Mouse (Mus musculus) neural tube, embryonic 13.5 days (tissue): ENCODE results near the gene 2810004N23Rik. TPM values are rescaled to one million over a fixed set of nuclear protein-coding genes. Genes with fewer than 3 reads are reported as not detected.

ENCODE experiments used
- ATAC-seq: fragments of 200-750 bp; cut with Nextera tagmentation; 2 replicates; pipeline ENCODE4 v1.8.0; 2017; ENCODE audit warnings: low read depth, mild to moderate bottlenecking, moderate TSS enrichment, moderate library complexity
- H3K27ac ChIP-seq: fragments of 300-500 bp; sonication (generic); replicated peaks from 2 replicates; pipeline ENCODE4 v1.5.1; 2015; ENCODE audit warnings: moderate library complexity, mild to moderate bottlenecking, inconsistent platforms
- H3K27me3 ChIP-seq: fragments of 300-500 bp; sonication (generic); 2 replicates; pipeline ENCODE4 v1.6.1; 2015; ENCODE audit warnings: mild to moderate bottlenecking, inconsistent platforms
- H3K36me3 ChIP-seq: fragments of 300-500 bp; sonication (generic); 2 replicates; pipeline ENCODE4 v1.6.1; 2015; ENCODE audit warnings: mild to moderate bottlenecking, inconsistent platforms
- H3K4me1 ChIP-seq: fragments of 300-500 bp; sonication (generic); replicated peaks from 2 replicates; pipeline ENCODE4 v1.6.1; 2015; ENCODE audit warnings: inconsistent platforms
- H3K4me2 ChIP-seq: fragments of 300-500 bp; sonication (generic); 2 replicates; pipeline ENCODE4 v1.6.1; 2015; ENCODE audit warnings: inconsistent platforms, mild to moderate bottlenecking, moderate library complexity
- H3K4me3 ChIP-seq: fragments of 300-500 bp; sonication (generic); 2 replicates; pipeline ENCODE4 v1.5.1; 2015; ENCODE audit warnings: mild to moderate bottlenecking, inconsistent platforms
- H3K9ac ChIP-seq: fragments of 300-500 bp; sonication (generic); 2 replicates; pipeline ENCODE4 v1.6.1; 2015; ENCODE audit warnings: moderate library complexity, mild to moderate bottlenecking, inconsistent platforms
- H3K9me3 ChIP-seq: fragments of 300-500 bp; sonication (generic); 2 replicates; pipeline ENCODE4 v1.6.1; 2016; ENCODE audit warnings: inconsistent platforms
- WGBS: fragments of 180-500 bp; shearing (Covaris S2); methylation state at CpG from one replicate; pipeline ENCODE4 v1.1.7; 2015; 5-methylcytosine and 5-hydroxymethylcytosine counted together
- polyA plus RNA-seq: library from polyadenylated mRNA; unstranded; fragments of >200 nt; fragmentation: Nextera tagmentation; extraction: Ambion mirVana; gene quantifications from 2 replicates; pipeline ENCODE4 v1.2.1, GENCODE M21; 2015

2810004N23Rik gene
- polyA plus RNA-seq, 1 experiment from 2014 or later = 27.2 TPM

DNA sequence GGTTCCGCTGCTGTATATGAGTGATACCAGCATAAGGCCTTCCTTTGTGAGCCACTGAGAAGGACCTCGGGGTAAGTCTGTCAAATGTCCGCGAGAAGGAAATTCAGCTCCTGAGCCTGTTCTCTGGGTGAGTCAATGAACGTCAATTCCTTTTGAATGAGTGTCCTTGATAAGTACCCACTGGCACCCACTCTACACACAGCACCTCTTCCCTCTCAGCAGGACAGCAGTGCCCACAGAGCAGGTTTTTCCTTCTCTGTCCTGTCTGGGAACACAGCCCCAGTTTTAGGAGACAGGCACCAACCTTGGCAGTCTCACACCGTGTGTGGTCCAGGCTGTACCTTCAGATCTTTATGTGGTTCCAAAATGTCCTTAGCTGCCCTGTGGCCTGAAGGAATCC lies 31.0 kb downstream of the 2810004N23Rik start:
- no peak for ATAC-seq
- no peak overlapping the region for H3K4me2 ChIP-seq

DNA sequence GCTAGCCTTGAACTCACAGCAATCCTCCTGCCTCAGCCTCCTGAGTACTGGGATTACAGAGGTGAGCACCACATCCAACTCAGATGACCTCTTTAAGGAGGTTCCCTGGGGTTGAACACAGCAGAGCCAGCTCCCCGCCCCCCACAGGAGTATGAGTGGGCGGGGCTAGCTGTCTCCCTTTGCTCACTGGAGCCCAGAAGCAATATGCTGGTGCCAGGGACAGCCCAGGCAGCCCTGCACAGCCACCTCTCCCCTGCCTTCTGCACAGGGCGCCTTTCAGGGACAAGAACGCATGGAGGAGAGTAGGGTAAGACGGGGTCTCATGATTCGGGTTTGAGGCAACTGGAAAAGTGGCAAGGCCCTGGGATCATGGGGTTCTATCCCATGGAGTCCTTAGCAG lies 31.4 kb downstream of the 2810004N23Rik start:
- Histone ChIP-seq H3K36me3 (peaks cover 40% of the 10 kb centered on the region), H3K4me3 (no peak overlapping the region), H3K9me3 (no peaks in the 10 kb centered on the region), H3K27ac (no peak overlapping the region), H3K4me1 (peaks cover 4% of the 10 kb centered on the region; the same call in 1 of the 2 replicates), H3K27me3 (no peaks in the 10 kb centered on the region; the same call in 1 of the 2 replicates), H3K9ac (no peak overlapping the region), H3K4me2 (no peak overlapping the region)
- no peak for ATAC-seq
- WGBS = 78% methylated on average over 6 of the region's 6 CpGs

More for the DNA sequence above, 31.0 kb downstream of the 2810004N23Rik start:
- WGBS = 89% methylated on average over 6 of the region's 6 CpGs
- Histone ChIP-seq H3K36me3 (peaks cover 40% of the 10 kb centered on the region), H3K4me1 (peaks cover 4% of the 10 kb centered on the region; the same call in 1 of the 2 replicates), H3K9ac (no peak overlapping the region), H3K4me3 (no peak overlapping the region), H3K27ac (no peak overlapping the region), H3K27me3 (no peaks in the 10 kb centered on the region; the same call in 1 of the 2 replicates), H3K9me3 (no peaks in the 10 kb centered on the region)

DNA sequence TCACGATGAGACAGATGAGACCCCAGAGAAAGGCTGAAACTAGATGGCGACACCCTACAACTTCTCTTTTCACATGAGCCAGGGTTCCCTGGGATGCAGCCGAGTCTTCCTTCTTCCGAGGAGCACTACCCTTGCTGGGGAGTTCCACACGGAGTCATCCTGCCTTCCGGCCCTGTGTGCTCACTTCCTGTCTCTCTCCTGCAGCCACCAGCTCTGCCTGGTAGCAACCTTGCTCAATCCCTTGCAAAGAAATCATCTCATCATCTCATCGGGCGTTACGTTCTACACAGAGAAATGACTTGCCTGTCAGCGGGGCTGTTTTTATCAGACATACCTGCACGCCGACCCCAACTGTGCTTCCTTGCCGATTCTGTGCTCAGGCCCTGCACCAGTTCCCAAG lies 32.9 kb downstream of the 2810004N23Rik start:
- no peak overlapping the region for H3K9ac ChIP-seq
- H3K27ac ChIP-seq = no peak overlapping the region
- H3K4me3 ChIP-seq = no peak overlapping the region
- peaks cover 4% of the 10 kb centered on the region; the same call in 1 of the 2 replicates for H3K4me1 ChIP-seq
- peaks cover 50% of the 10 kb centered on the region for H3K36me3 ChIP-seq
- WGBS = 80% methylated on average over 13 of the region's 13 CpGs
- no peak for ATAC-seq
- no peaks in the 10 kb centered on the region; the same call in 1 of the 2 replicates for H3K27me3 ChIP-seq
- no peaks in the 10 kb centered on the region for H3K9me3 ChIP-seq
- no peak overlapping the region for H3K4me2 ChIP-seq

DNA sequence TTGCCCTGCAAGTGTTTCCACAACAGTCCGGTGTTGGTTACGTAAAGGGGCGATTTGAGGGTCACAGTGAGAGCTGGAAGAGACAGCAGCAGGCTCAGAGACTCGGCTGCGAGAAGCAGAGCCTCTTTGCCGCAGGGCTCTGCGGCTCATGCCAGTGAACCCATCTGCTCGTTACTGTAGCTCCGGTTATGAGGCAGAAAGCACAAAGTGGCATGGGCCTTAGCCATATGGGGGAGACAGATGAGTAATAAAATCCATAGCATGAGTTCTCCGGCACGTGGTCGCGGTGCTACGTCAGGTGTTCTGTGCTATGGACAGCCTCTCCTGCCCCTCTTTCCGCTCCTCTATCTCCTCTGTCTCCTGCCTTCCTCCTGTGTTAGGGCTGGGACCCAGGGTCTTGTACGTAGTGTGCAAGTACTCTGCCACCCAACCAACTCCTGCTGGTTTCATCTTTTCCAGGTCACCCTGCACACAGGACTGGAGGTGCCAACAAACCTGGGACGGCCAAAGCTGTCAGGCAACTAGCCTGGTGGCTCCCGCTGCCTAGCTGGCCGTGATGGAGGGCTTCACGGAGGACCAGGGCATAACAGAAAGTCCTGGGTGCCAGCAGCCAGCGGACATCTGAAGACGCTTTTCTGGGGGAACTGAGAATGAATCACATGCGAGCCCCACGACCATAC lies 34.2 kb downstream of the 2810004N23Rik start:
- ATAC-seq = 0 out of 2 replicates have a peak, but pooled peaks have one; percentile 11
- Histone ChIP-seq H3K4me2 (no peak overlapping the region), H3K9ac (no peak overlapping the region), H3K27ac (no peak overlapping the region), H3K27me3 (no peaks in the 10 kb centered on the region; the same call in 1 of the 2 replicates), H3K4me3 (no peak overlapping the region), H3K9me3 (no peaks in the 10 kb centered on the region), H3K4me1 (no peaks in the 10 kb centered on the region; the same call in 1 of the 2 replicates), H3K36me3 (peaks cover 64% of the 10 kb centered on the region)
- WGBS = 79% methylated on average over 24 of the region's 24 CpGs

DNA sequence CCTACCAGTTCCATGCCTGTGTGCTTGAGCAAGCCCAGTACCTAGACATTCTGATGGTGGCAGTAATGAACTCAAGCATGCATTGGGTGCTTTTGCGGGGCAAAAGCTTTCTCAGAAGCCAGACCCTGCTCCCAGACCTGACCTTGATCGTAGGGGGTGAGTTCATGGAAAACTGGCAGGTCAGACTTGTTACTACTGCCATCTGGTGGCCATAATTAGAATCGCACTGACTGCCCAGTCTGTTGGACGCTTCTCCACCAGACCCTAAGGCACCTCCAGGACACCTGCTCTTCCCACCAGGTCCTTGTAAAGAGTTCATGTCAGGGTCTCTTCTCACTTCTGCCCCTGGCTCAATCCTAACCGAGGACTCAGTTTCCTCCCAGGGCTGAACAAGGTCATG lies 35.5 kb downstream of the 2810004N23Rik start:
- Histone ChIP-seq H3K4me2 (no peak overlapping the region), H3K9ac (no peak overlapping the region), H3K4me3 (no peak overlapping the region), H3K4me1 (no peaks in the 10 kb centered on the region; the same call in 1 of the 2 replicates), H3K9me3 (no peaks in the 10 kb centered on the region), H3K27me3 (no peaks in the 10 kb centered on the region; the same call in 1 of the 2 replicates), H3K27ac (no peak overlapping the region), H3K36me3 (peaks cover 77% of the 10 kb centered on the region)
- peak; percentile 57 for ATAC-seq
- WGBS = 2% methylated on average over 5 of the region's 5 CpGs

DNA sequence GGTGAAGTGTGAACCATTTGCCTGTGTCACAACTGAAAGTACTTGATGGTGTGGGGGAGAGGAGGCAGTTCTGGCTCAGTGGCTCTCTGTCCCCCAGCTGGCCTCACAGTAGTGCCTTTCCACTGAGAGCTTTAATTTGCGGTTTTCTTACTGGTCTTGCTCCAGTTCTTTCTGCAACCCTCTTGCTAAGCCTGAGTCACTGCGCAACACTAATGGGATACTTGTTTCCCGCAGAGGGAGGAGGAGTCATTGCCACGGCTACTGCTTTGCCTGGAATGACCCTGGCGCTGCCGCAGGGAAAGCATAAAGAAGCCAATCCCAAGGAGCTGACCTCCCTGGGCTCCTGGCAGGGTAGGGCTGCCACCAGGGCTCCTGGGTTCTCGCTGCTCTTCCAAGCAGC lies 36.3 kb downstream of the 2810004N23Rik start:
- H3K27ac ChIP-seq = 0 out of 2 replicates have a peak overlapping the region, but pooled peaks have one; percentile 28
- H3K4me1 ChIP-seq = no peaks in the 10 kb centered on the region; the same call in 1 of the 2 replicates
- no peak for ATAC-seq
- H3K4me3 ChIP-seq = no peak overlapping the region
- no peak overlapping the region for H3K4me2 ChIP-seq
- H3K36me3 ChIP-seq = peaks cover 80% of the 10 kb centered on the region
- H3K27me3 ChIP-seq = no peaks in the 10 kb centered on the region; the same call in 1 of the 2 replicates
- 23% methylated on average over 7 of the region's 7 CpGs for WGBS
- H3K9me3 ChIP-seq = no peaks in the 10 kb centered on the region
- no peak overlapping the region for H3K9ac ChIP-seq

DNA sequence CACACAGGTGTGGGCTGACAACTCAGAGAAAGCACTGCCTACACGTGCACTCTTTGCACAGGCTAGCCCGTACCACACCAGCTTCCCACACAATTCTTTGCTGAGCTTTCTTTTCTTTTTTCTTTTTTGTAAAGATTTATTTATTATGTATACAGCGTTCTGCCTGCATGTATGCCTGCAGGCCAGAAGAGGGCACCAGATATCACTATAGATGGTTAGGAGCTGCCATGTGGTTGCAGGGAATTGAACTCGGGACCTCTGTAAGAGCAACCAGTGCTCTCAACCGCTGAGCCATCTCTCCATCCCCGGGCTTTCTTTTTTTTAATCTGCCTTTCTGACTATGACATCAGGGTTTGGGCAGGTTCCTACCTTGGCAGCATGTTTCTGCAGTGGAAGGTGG lies 39.4 kb downstream of the 2810004N23Rik start:
- H3K36me3 ChIP-seq = peaks cover 75% of the 10 kb centered on the region
- H3K27me3 ChIP-seq = peaks cover 7% of the 10 kb centered on the region
- WGBS = 79% methylated on average over 6 of the region's 6 CpGs
- H3K4me2 ChIP-seq = no peak overlapping the region
- no peaks in the 10 kb centered on the region; the same call in 1 of the 2 replicates for H3K4me1 ChIP-seq
- no peaks in the 10 kb centered on the region for H3K9me3 ChIP-seq
- H3K27ac ChIP-seq = no peak overlapping the region
- no peak overlapping the region for H3K4me3 ChIP-seq
- ATAC-seq = no peak
- no peak overlapping the region for H3K9ac ChIP-seq

DNA sequence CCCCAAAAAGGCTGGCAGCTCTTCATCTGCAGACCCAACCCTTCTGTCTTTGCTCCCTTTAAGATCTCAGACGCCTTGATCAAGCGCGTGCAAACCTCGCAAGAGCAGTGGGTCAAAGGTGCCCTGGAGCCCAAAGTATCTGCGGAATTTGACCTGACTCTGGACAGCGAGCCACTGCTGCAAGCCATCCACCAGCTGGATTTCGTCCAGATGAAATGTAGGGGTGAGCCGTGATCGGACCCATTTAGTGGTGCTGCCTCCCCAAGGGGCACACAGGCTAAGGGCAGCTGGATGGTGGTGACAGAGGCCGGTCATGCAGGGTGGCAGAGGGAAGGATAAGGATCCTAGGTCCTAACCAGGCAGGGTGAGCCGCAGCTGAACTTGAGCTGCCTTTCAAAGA lies 42.8 kb downstream of the 2810004N23Rik start:
- Histone ChIP-seq H3K4me3 (no peak overlapping the region), H3K4me1 (no peaks in the 10 kb centered on the region), H3K27me3 (peaks cover 10% of the 10 kb centered on the region), H3K9me3 (no peaks in the 10 kb centered on the region), H3K9ac (no peak overlapping the region), H3K27ac (no peak overlapping the region), H3K4me2 (no peak overlapping the region), H3K36me3 (peaks cover 89% of the 10 kb centered on the region)
- 79% methylated on average over 11 of the region's 11 CpGs for WGBS
- ATAC-seq = no peak

DNA sequence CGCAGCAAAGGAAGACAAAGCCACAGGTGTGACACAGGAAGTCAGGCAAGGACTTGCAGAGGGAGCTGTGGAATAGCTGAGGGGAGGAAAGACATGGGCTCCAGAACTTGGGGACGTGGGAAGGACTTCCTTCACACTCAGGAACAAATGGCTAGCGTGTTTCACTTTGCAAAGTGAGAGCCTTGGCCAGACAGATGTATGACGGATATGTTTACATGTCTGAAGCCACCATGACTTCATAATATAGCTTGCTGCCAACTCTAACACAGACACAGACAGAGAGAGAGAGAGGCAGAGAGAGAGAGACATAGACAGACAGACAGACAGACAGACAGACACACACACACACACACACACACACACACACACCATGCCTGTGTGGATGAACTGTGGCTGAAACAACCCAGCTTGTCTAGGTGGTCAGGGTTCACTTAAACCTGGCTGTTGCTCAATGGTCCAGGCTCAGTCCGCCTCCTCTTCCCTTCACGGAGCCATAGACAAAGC lies 43.3 kb downstream of the 2810004N23Rik start:
- H3K9me3 ChIP-seq = no peaks in the 10 kb centered on the region
- no peak overlapping the region for H3K4me3 ChIP-seq
- 81% methylated on average over 6 of the region's 6 CpGs for WGBS
- H3K36me3 ChIP-seq = peaks cover 89% of the 10 kb centered on the region
- no peak overlapping the region for H3K27ac ChIP-seq
- ATAC-seq = no peak
- H3K4me1 ChIP-seq = no peaks in the 10 kb centered on the region
- H3K27me3 ChIP-seq = peaks cover 10% of the 10 kb centered on the region
- H3K9ac ChIP-seq = no peak overlapping the region
- H3K4me2 ChIP-seq = no peak overlapping the region

DNA sequence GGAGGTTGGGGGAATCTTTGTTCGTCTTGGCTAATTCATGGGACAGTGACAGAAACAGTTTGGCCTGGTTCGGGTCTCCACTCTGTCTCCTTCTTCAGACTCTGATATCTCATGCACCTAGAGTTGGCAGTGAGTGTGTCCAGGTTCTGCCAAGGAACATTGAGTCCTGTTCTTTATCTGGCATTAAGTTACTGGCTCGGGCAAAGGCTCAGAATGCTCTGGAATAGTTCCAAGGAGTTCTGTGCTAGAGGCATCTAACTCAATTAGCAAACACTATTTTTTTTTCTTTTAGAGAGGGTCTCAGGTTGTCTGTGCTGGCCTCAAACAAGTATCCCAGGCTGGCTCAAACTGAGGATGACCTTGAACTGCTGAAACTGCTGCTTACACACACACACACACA lies 45.6 kb downstream of the 2810004N23Rik start:
- H3K9ac ChIP-seq = no peak overlapping the region
- no peaks in the 10 kb centered on the region for H3K9me3 ChIP-seq
- H3K27ac ChIP-seq = no peak overlapping the region
- WGBS = 96% methylated on average over 3 of the region's 3 CpGs
- no peak overlapping the region for H3K4me3 ChIP-seq
- no peak overlapping the region for H3K4me2 ChIP-seq
- H3K4me1 ChIP-seq = no peaks in the 10 kb centered on the region
- H3K27me3 ChIP-seq = peaks cover 10% of the 10 kb centered on the region
- H3K36me3 ChIP-seq = peaks cover 66% of the 10 kb centered on the region
- ATAC-seq = no peak

DNA sequence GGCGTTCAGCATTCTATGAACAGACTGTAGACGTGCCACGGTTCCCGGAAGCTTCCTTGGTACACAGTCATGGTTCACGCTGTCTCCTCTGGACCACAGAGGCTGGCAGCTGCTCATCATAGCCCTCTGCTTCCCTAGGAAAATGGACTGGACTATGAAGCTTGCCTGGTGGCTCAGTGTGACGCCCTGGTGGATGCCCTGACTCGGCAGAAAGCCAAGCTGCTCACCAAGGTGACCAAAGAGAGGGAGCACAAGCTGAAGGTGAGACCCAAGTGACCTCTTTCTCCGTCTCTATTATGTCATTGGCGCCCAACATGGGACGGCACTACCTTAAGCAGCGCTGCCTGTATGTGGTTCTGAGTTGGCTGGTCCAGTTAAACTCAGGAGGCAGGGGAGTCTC lies 46.1 kb downstream of the 2810004N23Rik start:
- Histone ChIP-seq H3K9ac (no peak overlapping the region), H3K4me1 (no peaks in the 10 kb centered on the region), H3K36me3 (peaks cover 61% of the 10 kb centered on the region), H3K27me3 (peaks cover 10% of the 10 kb centered on the region), H3K27ac (no peak overlapping the region), H3K9me3 (no peaks in the 10 kb centered on the region), H3K4me3 (no peak overlapping the region), H3K4me2 (no peak overlapping the region)
- 89% methylated on average over 11 of the region's 11 CpGs for WGBS
- ATAC-seq = no peak

DNA sequence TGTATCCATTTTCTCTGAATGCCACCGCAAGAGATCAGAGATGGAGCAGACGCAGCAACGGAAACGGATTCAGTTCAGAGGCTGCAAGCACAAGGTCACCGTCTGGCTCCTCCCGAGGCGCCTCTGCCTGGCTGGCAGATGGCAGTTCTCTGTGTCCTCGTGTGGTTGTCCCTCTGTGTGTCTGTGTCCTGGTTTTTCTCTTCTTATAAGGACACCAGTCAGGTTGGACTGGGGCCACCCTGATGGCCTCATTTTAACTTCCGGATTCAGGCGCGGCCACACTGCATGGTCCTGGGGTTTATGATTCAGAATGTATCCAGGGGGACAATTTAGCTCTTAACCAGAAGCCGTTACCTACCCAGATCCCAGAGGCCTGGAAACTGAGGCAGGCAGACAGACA lies 47.0 kb downstream of the 2810004N23Rik start:
- peaks cover 56% of the 10 kb centered on the region for H3K36me3 ChIP-seq
- 86% methylated on average over 12 of the region's 12 CpGs for WGBS
- no peak for ATAC-seq

More for the DNA sequence above, 47.0 kb downstream of the 2810004N23Rik start:
- H3K9me3 ChIP-seq = no peaks in the 10 kb centered on the region
- no peak overlapping the region for H3K4me3 ChIP-seq
- peaks cover 10% of the 10 kb centered on the region for H3K27me3 ChIP-seq
- peaks cover 6% of the 10 kb centered on the region for H3K4me1 ChIP-seq
- H3K9ac ChIP-seq = no peak overlapping the region
- no peak overlapping the region for H3K4me2 ChIP-seq
- H3K27ac ChIP-seq = no peak overlapping the region
